Mouse (Mus musculus): ENCODE data around the gene Zc3hc1.
"Not testable (repeated sequence)": the region's sequence is repeated elsewhere in the genome, so short reads cannot be mapped to it uniquely, and the experiment has no call there.

The Zc3hc1 gene

GRCm38 (mm10) chr6:30390714-30391697 is at the start of gene Zc3hc1:
Zc3hc1 (minus strand) TSS chr6:30391028.
- DNase-seq (ENCODE audit: extremely low spot score, low read depth, low spot score): peak; percentile 71

GRCm38 (mm10) chr6:30439576-30439975 is 48.7 kb upstream of the Zc3hc1 start:
- no peak for DNase-seq (ENCODE audit: extremely low spot score, low read depth, low spot score)

GRCm38 (mm10) chr6:30437054-30437453 is 46.2 kb upstream of the Zc3hc1 start:
- no peak for DNase-seq (ENCODE audit: extremely low spot score, low read depth, low spot score)

GRCm38 (mm10) chr6:30436476-30436875 is 45.6 kb upstream of the Zc3hc1 start:
- no peak for DNase-seq (ENCODE audit: extremely low spot score, low read depth, low spot score)

- DNase-seq (ENCODE audit: extremely low spot score, low read depth, low spot score): no peak
These were observed 41.8 kb upstream of the Zc3hc1 start for GRCm38 (mm10) chr6:30432461-30433192.

- no peak for DNase-seq (ENCODE audit: extremely low spot score, low read depth, low spot score)
These were observed 26.0 kb upstream of the Zc3hc1 start for GRCm38 (mm10) chr6:30416801-30417200.

- no peak for DNase-seq (ENCODE audit: extremely low spot score, low read depth, low spot score)
These were observed 25.3 kb upstream of the Zc3hc1 start for GRCm38 (mm10) chr6:30416126-30416525.

GRCm38 (mm10) chr6:30411311-30411710 is 20.5 kb upstream of the Zc3hc1 start:
- DNase-seq (ENCODE audit: extremely low spot score, low read depth, low spot score): no peak

GRCm38 (mm10) chr6:30409399-30410093 is 18.7 kb upstream of the Zc3hc1 start:
- no peak for DNase-seq (ENCODE audit: extremely low spot score, low read depth, low spot score)

- no peak for DNase-seq (ENCODE audit: extremely low spot score, low read depth, low spot score)
These were observed 17.4 kb upstream of the Zc3hc1 start for GRCm38 (mm10) chr6:30408276-30408675.

- DNase-seq (ENCODE audit: extremely low spot score, low read depth, low spot score): no peak
These were observed 13.8 kb upstream of the Zc3hc1 start for GRCm38 (mm10) chr6:30404671-30405070.

GRCm38 (mm10) chr6:30403465-30403864 is 12.6 kb upstream of the Zc3hc1 start:
- DNase-seq (ENCODE audit: extremely low spot score, low read depth, low spot score): peak; percentile 74

GRCm38 (mm10) chr6:30402091-30402491 is 11.3 kb upstream of the Zc3hc1 start:
- DNase-seq (ENCODE audit: extremely low spot score, low read depth, low spot score): no peak

GRCm38 (mm10) chr6:30401308-30402015 is 10.6 kb upstream of the Zc3hc1 start, which contains the start of gene Klhdc10:
Klhdc10 (plus strand) TSS chr6:30401868.
- DNase-seq (ENCODE audit: extremely low spot score, low read depth, low spot score): peak; percentile 99

- DNase-seq (ENCODE audit: extremely low spot score, low read depth, low spot score): no peak
These were observed 9.9 kb upstream of the Zc3hc1 start for GRCm38 (mm10) chr6:30400716-30401115.

GRCm38 (mm10) chr6:30400146-30400545 is 9.3 kb upstream of the Zc3hc1 start:
- DNase-seq (ENCODE audit: extremely low spot score, low read depth, low spot score): no peak

GRCm38 (mm10) chr6:30391996-30392395 is 1.2 kb upstream of the Zc3hc1 start:
- DNase-seq (ENCODE audit: extremely low spot score, low read depth, low spot score): no peak

- not testable (repeated sequence) for DNase-seq (ENCODE audit: extremely low spot score, low read depth, low spot score)
These were observed 557 bp downstream of the Zc3hc1 start for GRCm38 (mm10) chr6:30390271-30390670.

GRCm38 (mm10) chr6:30381116-30381515 is 9.7 kb downstream of the Zc3hc1 start:
- no peak for DNase-seq (ENCODE audit: extremely low spot score, low read depth, low spot score)

GRCm38 (mm10) chr6:30375791-30376190 is 15.0 kb downstream of the Zc3hc1 start:
- DNase-seq (ENCODE audit: extremely low spot score, low read depth, low spot score): no peak

Measured in hindlimb bud, embryonic 11.5 days (tissue).